Mouse (Mus musculus) E14TG2a.4 (cell line): ENCODE measurements around the gene Mip.

Experiments
- H3K27me3 ChIP-seq: 2 replicates; pipeline ENCODE4 v1.6.1; 2014; ENCODE audit warnings: low read length, control low read depth; ENCODE audit not compliant: insufficient read depth
- H3K36me3 ChIP-seq: 2 replicates; pipeline ENCODE4 v1.6.1; 2014; ENCODE audit warnings: low read length, control low read depth; ENCODE audit not compliant: insufficient read depth
- H3K4me1 ChIP-seq: replicated peaks from 2 replicates; pipeline ENCODE4 v1.6.1; 2014; ENCODE audit warnings: low read depth, low read length, control low read depth
- H3K4me3 ChIP-seq: replicated peaks from 2 replicates; pipeline ENCODE4 v1.5.1; 2014; ENCODE audit warnings: mild to moderate bottlenecking, low read length
- H3K9me3 ChIP-seq: 2 replicates; pipeline ENCODE4 v1.6.1; 2014; ENCODE audit warnings: low read length, control low read depth
- CTCF ChIP-seq: conservative IDR thresholded peaks from 2 replicates; pipeline ENCODE4 v1.5.1; 2014; ENCODE audit warnings: low read length
- NANOG ChIP-seq: IDR thresholded peaks from 2 replicates; pipeline ENCODE4 v1.6.1; 2014; ENCODE audit warnings: borderline replicate concordance, low read length, mixed read lengths
- POU5F1 ChIP-seq: IDR thresholded peaks from 2 replicates; pipeline ENCODE4 v1.6.1; 2014; ENCODE audit warnings: low read length, borderline replicate concordance

Mip gene

GRCm38 (mm10) chr10:128278158-128278557 lies 52.5 kb downstream of the Mip start:
- TF ChIP-seq NANOG (no peak), CTCF (no peak), POU5F1 (no peak)
- no peaks in the 10 kb centered on the region for H3K27me3 ChIP-seq
- peaks cover 72% of the 10 kb centered on the region for H3K36me3 ChIP-seq
- peaks cover 38% of the 10 kb centered on the region for H3K4me1 ChIP-seq
- H3K4me3 ChIP-seq, result no peak overlapping the region
- no peaks in the 10 kb centered on the region for H3K9me3 ChIP-seq

- H3K27me3 ChIP-seq, result no peaks in the 10 kb centered on the region
- H3K4me3 ChIP-seq, result no peak overlapping the region
- TF ChIP-seq CTCF (no peak), NANOG (no peak), POU5F1 (no peak)
- no peaks in the 10 kb centered on the region for H3K9me3 ChIP-seq
- peaks cover 60% of the 10 kb centered on the region for H3K4me1 ChIP-seq
- H3K36me3 ChIP-seq, result peaks cover 85% of the 10 kb centered on the region
Measured at GRCm38 (mm10) chr10:128280943-128281342, 55.3 kb downstream of the Mip start.
